In genomic region chr2:119355651-119356050, GRCm38 (mm10) we compare ENCODE assay signal across 11 mouse cellular contexts. TPM values are rescaled to one million over a fixed set of nuclear protein-coding genes. Genes with fewer than 3 reads are reported as not detected.
DNase-seq lines count a peak whose midpoint lies in the region; ATAC-seq and TF ChIP-seq lines count a peak whose summit lies in the region.
"Had no signal": no experiment of that assay in that cellular context is flagged by ENCODE, and none has a peak within 500 bp of the region (broad histone marks: within the 10 kb centered on the region; RNA-seq: fewer than 3 reads in every experiment).

No protein-coding gene starts in this region.

- dilution Hi-C loops in CH12.LX (cut with MboI; ENCODE audit: extremely low pct_ligation_motif_present, extremely low pct_unique_long_range_greater_than_20kb, low sequenced_read_pairs): no loop called here

- peak in 1 of 2 experiments; percentile 54; a peak in 2 of 4 replicates for TF ChIP-seq CTCF in CH12.LX (conservative IDR thresholded peaks at IDR 0.05 in 1 of 2, IDR thresholded peaks at IDR 0.05 in 1 of 2; ENCODE audit: low read depth in 2 of 2, low read length in 2 of 2)

- H3K9ac ChIP-seq in CH12.LX (ENCODE audit: insufficient read depth, low read depth): no peak overlapping the region
- H3K9ac ChIP-seq in midbrain, embryonic 13.5 days (replicated peaks): no peak overlapping the region

- no peak overlapping the region for H3K4me2 ChIP-seq in CH12.LX (ENCODE audit: insufficient read depth, low read depth, poor library complexity, severe bottlenecking)
- H3K4me2 ChIP-seq in midbrain, embryonic 13.5 days (replicated peaks): no peak overlapping the region

- in situ Hi-C loops in CH12.LX (cut with MboI; ENCODE audit: low pct_ligation_motif_present, low pct_unique_long_range_greater_than_20kb, low sequenced_read_pairs): no loop called here

- H3K4me1 ChIP-seq in heart, embryonic 10.5 days: peaks cover 9% of the 10 kb centered on the region
- H3K4me1 ChIP-seq in CH12.LX (ENCODE audit: control insufficient read depth in 1 of 2, insufficient read depth in 2 of 2): peaks cover 34 to 72% of the 10 kb centered on the region in 2 experiments
- peaks cover 5% of the 10 kb centered on the region for H3K4me1 ChIP-seq in midbrain, embryonic 13.5 days (replicated peaks)

- TF ChIP-seq POLR2A in CH12.LX (IDR thresholded peaks at IDR 0.05; ENCODE audit: low read depth, low read length): peak; percentile 27; the same call in 1 of the 2 replicates

- 0 out of 2 replicates have a peak, but pooled peaks cover under 1% of the 10 kb centered on the region for H3K36me3 ChIP-seq in heart, embryonic 10.5 days
- peaks cover 33 to 40% of the 10 kb centered on the region in 2 experiments for H3K36me3 ChIP-seq in CH12.LX (replicated peaks in 1 of 2; ENCODE audit: control insufficient read depth in 1 of 2, insufficient read depth in 1 of 2, low read length in 1 of 2)
- H3K36me3 ChIP-seq in midbrain, embryonic 13.5 days: peaks cover 7% of the 10 kb centered on the region; the same call in 1 of the 2 replicates
- H3K36me3 ChIP-seq: G1E had no signal

- H3K9me3 ChIP-seq in heart, embryonic 10.5 days: no peaks in the 10 kb centered on the region
- H3K9me3 ChIP-seq in CH12.LX (replicated peaks; ENCODE audit: low read length): peaks cover 9% of the 10 kb centered on the region
- peaks cover 4% of the 10 kb centered on the region for H3K9me3 ChIP-seq in midbrain, embryonic 13.5 days
- H3K9me3 ChIP-seq: G1E had no signal

- TF ChIP-seq EP300 in CH12.LX (IDR thresholded peaks at IDR 0.05; ENCODE audit: low read length): no peak; the same call in 1 of the 2 replicates

- ATAC-seq in midbrain, embryonic 13.5 days: no peak

- TF ChIP-seq RAD21 in CH12.LX (IDR thresholded peaks at IDR 0.05; ENCODE audit: low read depth, low read length): peak; percentile 18

- no peak overlapping the region for H3K27ac ChIP-seq in heart, embryonic 10.5 days
- H3K27ac ChIP-seq in CH12.LX (ENCODE audit: insufficient read depth, low read depth): peak overlapping the region; percentile 48
- H3K27ac ChIP-seq in midbrain, embryonic 13.5 days: no peak overlapping the region

- peaks cover 38% of the 10 kb centered on the region for H3K27me3 ChIP-seq in heart, embryonic 10.5 days (ENCODE audit: insufficient read depth, poor library complexity, severe bottlenecking)
- H3K27me3 ChIP-seq in CH12.LX (replicated peaks): no peaks in the 10 kb centered on the region
- H3K27me3 ChIP-seq in midbrain, embryonic 13.5 days: peaks cover 19% of the 10 kb centered on the region

- H3K4me3 ChIP-seq in heart, embryonic 10.5 days: no peak overlapping the region
- H3K4me3 ChIP-seq in CH12.LX (replicated peaks in 1 of 3; ENCODE audit: low read depth in 2 of 3, low read length in 2 of 3, poor library complexity in 1 of 3): no peak overlapping the region
- no peak overlapping the region for H3K4me3 ChIP-seq in midbrain, embryonic 13.5 days (replicated peaks)

- 34% methylated on average over 7 of the region's 7 CpGs for WGBS in heart, embryonic 10.5 days
- 21% methylated on average over 7 of the region's 7 CpGs for WGBS in midbrain, embryonic 13.5 days

- peaks cover 29% of the 10 kb centered on the region for H3K79me2 ChIP-seq in CH12.LX (replicated peaks; ENCODE audit: control insufficient read depth, extremely low read depth, insufficient read depth, poor library complexity, severe bottlenecking)

- peak; percentile 75 to 88 for DNase-seq in heart, adult 18-20 months
- DNase-seq in heart, embryonic 10.5 days (ENCODE audit: low spot score): no peak
- peak; percentile 66 for DNase-seq in CH12.LX (ENCODE audit: extremely low read depth)
- peak; percentile 95 for DNase-seq in cerebellum, adult 9-11 months
- peak; percentile 66 for DNase-seq in heart, postnatal 4 days
- no peak for DNase-seq in frontal cortex, adult 2 months (ENCODE audit: extremely low spot score in 1 of 2, low spot score in 1 of 2)
- DNase-seq in testis, postnatal 10 days (ENCODE audit: low spot score): no peak
- DNase-seq: thymus, postnatal 4 days had no signal

TF ChIP-seq in CH12.LX, 34 proteins besides CTCF, POLR2A, EP300 and RAD21:
- peak; percentile 64 for TF ChIP-seq ZMIZ1 (IDR thresholded peaks at IDR 0.05; ENCODE audit: low read depth, low read length)
- 0 out of 2 replicates have a peak, but pooled peaks have one; percentile 27 for TF ChIP-seq IRF4 (IDR thresholded peaks at IDR 0.05; ENCODE audit: low read depth, low read length)
- TF ChIP-seq POLR2AphosphoS2 (IDR thresholded peaks at IDR 0.05; ENCODE audit: low read depth, low read length): peak; percentile 76
- TF ChIP-seq MEF2A (IDR thresholded peaks at IDR 0.05; ENCODE audit: borderline replicate concordance, low read depth, low read length): no peak; the same call in 1 of the 2 replicates
- TF ChIP-seq ZC3H11A (IDR thresholded peaks at IDR 0.05; ENCODE audit: low read depth, low read length): no peak
- peak; percentile 35 for TF ChIP-seq SMC3 (IDR thresholded peaks at IDR 0.05; ENCODE audit: low read depth, low read length)
- TF ChIP-seq NELFE (IDR thresholded peaks at IDR 0.05; ENCODE audit: low read depth, low read length): peak; percentile 45; the same call in 1 of the 2 replicates
- TF ChIP-seq TCF12 (IDR thresholded peaks at IDR 0.05; ENCODE audit: low read depth, low read length): peak; percentile 66
- TF ChIP-seq KAT2A (IDR thresholded peaks at IDR 0.05; ENCODE audit: insufficient replicate concordance, low read length): 0 out of 2 replicates have a peak, but pooled peaks have one; percentile 35
- peak; percentile 60; the same call in 1 of the 2 replicates for TF ChIP-seq CHD2 (IDR thresholded peaks at IDR 0.05; ENCODE audit: low read length)
- no peak for TF ChIP-seq USF1 (IDR thresholded peaks at IDR 0.05; ENCODE audit: low read depth, low read length)
- TF ChIP-seq MAX (IDR thresholded peaks at IDR 0.05; ENCODE audit: low read length): peak; percentile 24; the same call in 1 of the 2 replicates
- 0 out of 2 replicates have a peak, but pooled peaks have one; percentile 15 for TF ChIP-seq CHD1 (IDR thresholded peaks at IDR 0.05; ENCODE audit: low read depth, low read length)
- TF ChIP-seq MAZ (IDR thresholded peaks at IDR 0.05; ENCODE audit: low read depth, low read length): peak; percentile 55; the same call in 1 of the 2 replicates
- TF ChIP-seq ZNF384 (IDR thresholded peaks at IDR 0.05; ENCODE audit: low read depth, low read length): no peak
- TF ChIP-seq JUND (conservative IDR thresholded peaks at IDR 0.05; ENCODE audit: low read depth, low read length): no peak
- TF ChIP-seq NRF1 (IDR thresholded peaks at IDR 0.05; ENCODE audit: low read depth, low read length): 0 out of 2 replicates have a peak, but pooled peaks have one; percentile 34
- TF ChIP-seq ETS1 (conservative IDR thresholded peaks at IDR 0.05; ENCODE audit: low read depth, low read length): peak; percentile 64
- TF ChIP-seq ELF1 (IDR thresholded peaks at IDR 0.05; ENCODE audit: low read depth, low read length): peak; percentile 54
- peak; percentile 52; the same call in 1 of the 2 replicates for TF ChIP-seq MXI1 (IDR thresholded peaks at IDR 0.05; ENCODE audit: low read depth, low read length)

RNA-seq across cellular contexts. Expression of gene Chac1, which starts 4.6 kb away (rescaled TPM):
- 1 to 10 TPM; 4.0 to 7.0 TPM for total RNA-seq in heart, adult 18-20 months (2021)
- polyA plus RNA-seq in heart, embryonic 10.5 days (2016; fragmentation: Nextera tagmentation; extraction: Ambion mirVana): 0.55 and 0.69 TPM in 2 replicates
- total RNA-seq in CH12.LX (2012; rRNA removed): 47.5 and 95.6 TPM in 2 replicates
- total RNA-seq in CH12.LX (2014; rRNA removed): 47.2 and 49.2 TPM in 2 replicates
- polyA plus RNA-seq in CH12.LX (2012; ENCODE audit: insufficient read length, low read depth): 33.3 and 33.4 TPM in 2 replicates
- under 1 TPM; 0.43 to 0.81 TPM for total RNA-seq in heart, postnatal 4 days (2021)
- polyA plus RNA-seq in frontal cortex, adult 2 months (2012; rRNA removed): 7.1 and 7.6 TPM in 2 replicates
- 4.0 and 4.3 TPM in 2 replicates for polyA plus RNA-seq in midbrain, embryonic 13.5 days (2015; fragmentation: Nextera tagmentation; extraction: Ambion mirVana)
- total RNA-seq: common myeloid progenitor, adult 5-6 weeks; G1E had no signal
- polyA plus RNA-seq: G1E had no signal

RNA-seq across cellular contexts. Expression of gene Dll4, which starts 30.1 kb away (rescaled TPM):
- 10 to 100 TPM; 13.3 to 19.6 TPM for total RNA-seq in heart, adult 18-20 months (2021)
- 6.0 and 7.5 TPM in 2 replicates for polyA plus RNA-seq in heart, embryonic 10.5 days (2016; fragmentation: Nextera tagmentation; extraction: Ambion mirVana)
- total RNA-seq in CH12.LX (2012; rRNA removed): 0.13 TPM in 1 of 2 replicates, not detected in the other
- total RNA-seq in CH12.LX (2014; rRNA removed): 0.12 TPM in 1 of 2 replicates, not detected in the other
- polyA plus RNA-seq in CH12.LX (2012; ENCODE audit: insufficient read length, low read depth): not detected in 2 replicates
- total RNA-seq in heart, postnatal 4 days (2021): 10 to 100 TPM; 19.7 to 20.8 TPM
- 3.3 and 4.2 TPM in 2 replicates for polyA plus RNA-seq in frontal cortex, adult 2 months (2012; rRNA removed)
- polyA plus RNA-seq in midbrain, embryonic 13.5 days (2015; fragmentation: Nextera tagmentation; extraction: Ambion mirVana): 5.4 and 5.9 TPM in 2 replicates
- total RNA-seq: common myeloid progenitor, adult 5-6 weeks had no signal

Comparison
In these comparisons a context has a peak if more than half of its experiments do, and no peak if none do; other contexts are left out.
1. DNase-seq: peak in heart, adult 18-20 months (2 of 2), CH12.LX (single experiment), cerebellum, adult 9-11 months (single experiment) and heart, postnatal 4 days (single experiment); none in heart, embryonic 10.5 days (single experiment), frontal cortex, adult 2 months (0 of 2) and testis, postnatal 10 days (single experiment).